Mouse (Mus musculus) testis, adult 2 months (tissue): Measurements from ENCODE around the gene Taf8. TPM values are rescaled to one million over a fixed set of nuclear protein-coding genes. Genes with fewer than 3 reads are reported as not detected.
A peak's percentile ranks its signal among the peaks of the same experiment; 100 is the strongest.

Experiments used
- H3K27ac ChIP-seq: fragments of 200-500 bp; 2 replicates; pipeline ENCODE4 v1.5.1; 2012; ENCODE audit warnings: low read depth, low read length; ENCODE audit not compliant: control insufficient read depth, insufficient read depth
- H3K27me3 ChIP-seq: fragments of 200-500 bp; 2 replicates; pipeline ENCODE4 v1.6.1; 2012; ENCODE audit warnings: mild to moderate bottlenecking, low read length, moderate library complexity; ENCODE audit not compliant: control insufficient read depth, insufficient read depth
- H3K36me3 ChIP-seq: fragments of 200-500 bp; 2 replicates; pipeline ENCODE4 v1.6.1; 2012; ENCODE audit warnings: mild to moderate bottlenecking, low read length; ENCODE audit not compliant: control insufficient read depth, insufficient read depth
- H3K4me1 ChIP-seq: fragments of 200-500 bp; 2 replicates; pipeline ENCODE4 v1.6.1; 2012; ENCODE audit warnings: low read length; ENCODE audit not compliant: control insufficient read depth, insufficient read depth
- H3K4me3 ChIP-seq: fragments of 200-500 bp; 2 replicates; pipeline ENCODE4 v1.5.1; 2012; ENCODE audit warnings: low read depth, mild to moderate bottlenecking, low read length, moderate library complexity, mixed read lengths; ENCODE audit not compliant: control insufficient read depth
- CTCF ChIP-seq: fragments of 200-500 bp; IDR thresholded peaks from 2 replicates; pipeline ENCODE4 v1.5.1; 2012; ENCODE audit warnings: low read depth, mild to moderate bottlenecking, inconsistent platforms, low read length, moderate library complexity; ENCODE audit not compliant: control insufficient read depth, insufficient read depth, insufficient replicate concordance
- POLR2A ChIP-seq: fragments of 200-500 bp; IDR thresholded peaks from 2 replicates; pipeline ENCODE4 v1.6.1; 2012; ENCODE audit warnings: low read depth, mild to moderate bottlenecking, inconsistent platforms, low read length, moderate library complexity; ENCODE audit not compliant: control insufficient read depth
- polyA plus RNA-seq: library from polyadenylated mRNA; depleted of rRNA; stranded (reverse); fragments of >200 nt; gene quantifications from 2 replicates; pipeline ENCODE4 v1.2.3, GENCODE M21; 2012; rRNA removed

The Taf8 gene
- polyA plus RNA-seq, 1 experiment, result 15.3 TPM

GRCm38 (mm10) chr17:47439396-47440028 is 62.6 kb downstream of the Taf8 start:
- Histone ChIP-seq H3K27me3 (no peaks in the 10 kb centered on the region), H3K27ac (no peak overlapping the region), H3K4me1 (peaks cover 3% of the 10 kb centered on the region; the same call in 1 of the 2 replicates), H3K4me3 (no peak overlapping the region), H3K36me3 (no peaks in the 10 kb centered on the region)
- TF ChIP-seq POLR2A (no peak), CTCF (no peak)

DNA sequence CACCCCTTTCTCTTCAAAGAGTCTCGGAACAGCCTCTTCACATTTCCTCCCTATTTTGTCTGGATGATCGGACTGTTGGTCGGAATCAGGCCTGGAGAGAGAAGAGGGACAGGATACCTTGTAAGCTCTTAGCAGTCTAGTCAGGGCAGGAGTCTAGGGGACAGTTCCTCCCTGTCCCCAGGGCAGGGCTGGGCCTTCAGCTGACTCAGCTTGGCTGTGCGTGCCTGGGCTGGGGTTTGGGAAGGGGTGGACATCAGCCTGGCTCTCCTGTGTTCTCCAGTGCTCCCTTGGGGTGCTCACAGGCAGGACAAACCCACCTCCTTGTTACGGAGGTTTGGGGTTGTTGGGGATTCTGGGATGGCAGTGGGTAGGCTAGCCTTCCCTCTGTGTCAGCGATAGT is 63.5 kb downstream of the Taf8 start:
- Histone ChIP-seq H3K4me1 (peaks cover 3% of the 10 kb centered on the region; the same call in 1 of the 2 replicates), H3K27ac (no peak overlapping the region), H3K4me3 (no peak overlapping the region)

GRCm38 (mm10) chr17:47436907-47437547 is 65.1 kb downstream of the Taf8 start, which contains the start of gene 1700001C19Rik:
Gene 1700001C19Rik, minus strand, starts transcription at chr17:47437376.
- TF ChIP-seq POLR2A, result no peak
- TF ChIP-seq CTCF, result no peak
- Histone ChIP-seq H3K4me1 (peaks cover 3% of the 10 kb centered on the region; the same call in 1 of the 2 replicates), H3K27ac (no peak within 1 kb of the TSS), H3K27me3 (no peaks in the 10 kb centered on the region), H3K4me3 (peak within 1 kb of the TSS; percentile 67), H3K36me3 (no peaks in the 10 kb centered on the region)

More for the DNA sequence above, 63.5 kb downstream of the Taf8 start:
- TF ChIP-seq POLR2A, result no peak
- no peak for TF ChIP-seq CTCF
- H3K36me3 ChIP-seq, result no peaks in the 10 kb centered on the region
- no peaks in the 10 kb centered on the region for H3K27me3 ChIP-seq

- Histone ChIP-seq H3K27ac (no peak within 1 kb of the TSS), H3K4me1 (peaks cover 3% of the 10 kb centered on the region; the same call in 1 of the 2 replicates), H3K4me3 (peak within 1 kb of the TSS; percentile 67), H3K27me3 (no peaks in the 10 kb centered on the region), H3K36me3 (no peaks in the 10 kb centered on the region)
- no peak for TF ChIP-seq CTCF
These were observed 65.8 kb downstream of the Taf8 start, which contains the start of gene AI661453 for GRCm38 (mm10) chr17:47436156-47436906. Gene AI661453, plus strand, starts transcription at chr17:47436615.

Other genes starting within 250 kb of the Taf8 start
- gene Mrps10, start 133.4 kb downstream of the Taf8 start, polyA plus RNA-seq, result 20.5 and 21.3 TPM in 2 replicates
- gene Guca1b, start 116.9 kb downstream of the Taf8 start, polyA plus RNA-seq, result 0.26 and 0.36 TPM in 2 replicates
- gene Guca1a, start 101.7 kb downstream of the Taf8 start, polyA plus RNA-seq, result 10.1 and 15.0 TPM in 2 replicates
- 0.53 and 0.81 TPM in 2 replicates for gene AI661453, start 65.7 kb downstream of the Taf8 start, polyA plus RNA-seq
- gene 1700001C19Rik, start 64.9 kb downstream of the Taf8 start, polyA plus RNA-seq, result 545 and 576 TPM in 2 replicates
- gene Ccnd3, start 2.8 kb upstream of the Taf8 start, polyA plus RNA-seq, result 253 and 256 TPM in 2 replicates
- gene Bysl, start 109.2 kb upstream of the Taf8 start, polyA plus RNA-seq, result 16.3 and 17.6 TPM in 2 replicates
- 13.4 and 17.0 TPM in 2 replicates for gene Med20, start 109.3 kb upstream of the Taf8 start, polyA plus RNA-seq
- 20.6 and 25.0 TPM in 2 replicates for gene Gm20517, start 109.3 kb upstream of the Taf8 start, polyA plus RNA-seq
- gene Usp49, start 128.4 kb upstream of the Taf8 start, polyA plus RNA-seq, result 67.0 and 80.5 TPM in 2 replicates
- 93.7 and 96.8 TPM in 2 replicates for gene Tomm6, start 186.1 kb upstream of the Taf8 start, polyA plus RNA-seq
- 31.4 and 34.1 TPM in 2 replicates for gene Frs3, start 186.7 kb upstream of the Taf8 start, polyA plus RNA-seq
- 0.95 and 0.96 TPM in 2 replicates for gene Gm21981, start 192.2 kb upstream of the Taf8 start, polyA plus RNA-seq
- gene Prickle4, start 192.4 kb upstream of the Taf8 start, polyA plus RNA-seq, result 2.7 and 3.4 TPM in 2 replicates
- gene Pgc, start 224.6 kb upstream of the Taf8 start, polyA plus RNA-seq, result 0.32 and 0.57 TPM in 2 replicates
- 4.4 and 5.2 TPM in 2 replicates for gene Tfeb, start 234.7 kb upstream of the Taf8 start, polyA plus RNA-seq